In genomic region chr8:105727397-105728124, GRCm38 (mm10) we compare ENCODE assay signal across 8 mouse cellular contexts. TPM values are rescaled to one million over a fixed set of nuclear protein-coding genes. Genes with fewer than 3 reads are reported as not detected.
DNase-seq lines count a peak whose midpoint lies in the region; ATAC-seq and TF ChIP-seq lines count a peak whose summit lies in the region.

No protein-coding gene starts in this region.

- peaks cover 21% of the 10 kb centered on the region for H3K36me3 ChIP-seq in E14TG2a.4 (ENCODE audit: insufficient read depth, low read length)
- H3K36me3 ChIP-seq in heart, embryonic 16.5 days (ENCODE audit: control insufficient read depth, insufficient read depth): 0 out of 2 replicates have a peak, but pooled peaks cover 2% of the 10 kb centered on the region
- H3K36me3 ChIP-seq in liver, adult 2 months (ENCODE audit: control insufficient read depth, insufficient read depth, low read length): no peaks in the 10 kb centered on the region; the same call in 1 of the 2 replicates
- H3K36me3 ChIP-seq in stomach, embryonic 15.5 days: peaks cover 6% of the 10 kb centered on the region; the same call in 1 of the 2 replicates
- H3K36me3 ChIP-seq in forebrain, embryonic 12.5 days (replicated peaks): peaks cover 34% of the 10 kb centered on the region
- H3K36me3 ChIP-seq in forebrain, embryonic 13.5 days (ENCODE audit: poor library complexity, severe bottlenecking): peaks cover 48% of the 10 kb centered on the region

- peak overlapping the region; percentile 57 for H3K4me3 ChIP-seq in E14TG2a.4 (replicated peaks; ENCODE audit: low read length)
- no peak overlapping the region for H3K4me3 ChIP-seq in heart, embryonic 16.5 days (ENCODE audit: low read length)
- peak overlapping the region; percentile 6 for H3K4me3 ChIP-seq in liver, adult 2 months (ENCODE audit: insufficient read depth, low read depth, low read length)
- no peak overlapping the region for H3K4me3 ChIP-seq in stomach, embryonic 15.5 days (replicated peaks)
- no peak overlapping the region for H3K4me3 ChIP-seq in forebrain, embryonic 12.5 days (replicated peaks)
- H3K4me3 ChIP-seq in forebrain, embryonic 13.5 days: no peak overlapping the region

- 70% methylated on average over 18 of the region's 18 CpGs for WGBS in heart, embryonic 16.5 days
- WGBS in liver, adult 2 months: 78% methylated on average over 18 of the region's 18 CpGs
- whole genome bisulfite sequencing in stomach, embryonic 15.5 days: 71% methylated on average over 18 of the region's 18 CpGs
- whole genome bisulfite sequencing in forebrain, embryonic 12.5 days: 86% methylated on average over 18 of the region's 18 CpGs
- WGBS in forebrain, embryonic 13.5 days: 91% methylated on average over 18 of the region's 18 CpGs

- H3K79me2 ChIP-seq in liver, adult 2 months (ENCODE audit: control insufficient read depth, insufficient read depth, low read length): no peaks in the 10 kb centered on the region

- DNase-seq in CD4-positive, CD25-positive, alpha-beta regulatory T cell, adult 2 months (ENCODE audit: low read depth, low spot score): peak; percentile 54
- no peak for DNase-seq in liver, adult 2 months (ENCODE audit: extremely low read depth, low read depth, low spot score)
- DNase-seq in ovary, adult 18-20 months (ENCODE audit: low spot score): no peak

- ATAC-seq in heart, embryonic 16.5 days (replicated peaks; ENCODE audit: extremely low read depth, insufficient read depth, low FRiP score): peak; percentile 89
- ATAC-seq in stomach, embryonic 15.5 days (ENCODE audit: insufficient read depth, low FRiP score, low read depth): no peak
- ATAC-seq in forebrain, embryonic 12.5 days (ENCODE audit: low FRiP score): no peak
- ATAC-seq in forebrain, embryonic 13.5 days: no peak

- no peak for TF ChIP-seq CTCF in E14TG2a.4 (conservative IDR thresholded peaks at IDR 0.05; ENCODE audit: low read length)
- no peak for TF ChIP-seq CTCF in liver, adult 2 months (IDR thresholded peaks at IDR 0.05; ENCODE audit: low read depth, low read length)

- TF ChIP-seq POLR2A in liver, adult 2 months (IDR thresholded peaks at IDR 0.05; ENCODE audit: extremely low read depth, insufficient read depth, low read length): no peak

- H3K9ac ChIP-seq in heart, embryonic 16.5 days (ENCODE audit: low read length): no peak overlapping the region
- peak overlapping the region; percentile 18; the same call in 1 of the 2 replicates for H3K9ac ChIP-seq in liver, adult 2 months (ENCODE audit: low read depth, low read length)
- no peak overlapping the region for H3K9ac ChIP-seq in stomach, embryonic 15.5 days
- no peak overlapping the region for H3K9ac ChIP-seq in forebrain, embryonic 12.5 days
- H3K9ac ChIP-seq in forebrain, embryonic 13.5 days: no peak overlapping the region

- H3K27me3 ChIP-seq in E14TG2a.4 (ENCODE audit: insufficient read depth, low read length): no peaks in the 10 kb centered on the region
- no peaks in the 10 kb centered on the region for H3K27me3 ChIP-seq in heart, embryonic 16.5 days (ENCODE audit: control insufficient read depth, insufficient read depth, low read length)
- no peaks in the 10 kb centered on the region for H3K27me3 ChIP-seq in liver, adult 2 months (ENCODE audit: control insufficient read depth, insufficient read depth, low read length)
- H3K27me3 ChIP-seq in stomach, embryonic 15.5 days (replicated peaks): no peaks in the 10 kb centered on the region
- H3K27me3 ChIP-seq in forebrain, embryonic 12.5 days: no peaks in the 10 kb centered on the region
- H3K27me3 ChIP-seq in forebrain, embryonic 13.5 days: no peaks in the 10 kb centered on the region

- H3K4me1 ChIP-seq in E14TG2a.4 (replicated peaks; ENCODE audit: low read depth, low read length): peaks cover 42% of the 10 kb centered on the region
- H3K4me1 ChIP-seq in heart, embryonic 16.5 days (ENCODE audit: control insufficient read depth, insufficient read depth, low read length): no peaks in the 10 kb centered on the region
- no peaks in the 10 kb centered on the region for H3K4me1 ChIP-seq in liver, adult 2 months (ENCODE audit: control insufficient read depth, insufficient read depth, low read length)
- no peaks in the 10 kb centered on the region for H3K4me1 ChIP-seq in stomach, embryonic 15.5 days
- no peaks in the 10 kb centered on the region for H3K4me1 ChIP-seq in forebrain, embryonic 12.5 days
- H3K4me1 ChIP-seq in forebrain, embryonic 13.5 days: no peaks in the 10 kb centered on the region

- H3K9me3 ChIP-seq in E14TG2a.4 (ENCODE audit: low read length): no peaks in the 10 kb centered on the region
- H3K9me3 ChIP-seq in heart, embryonic 16.5 days (replicated peaks; ENCODE audit: control insufficient read depth, low read length): no peaks in the 10 kb centered on the region
- H3K9me3 ChIP-seq in stomach, embryonic 15.5 days: no peaks in the 10 kb centered on the region
- H3K9me3 ChIP-seq in forebrain, embryonic 12.5 days: no peaks in the 10 kb centered on the region
- no peaks in the 10 kb centered on the region for H3K9me3 ChIP-seq in forebrain, embryonic 13.5 days (replicated peaks)

- H3K27ac ChIP-seq in heart, embryonic 16.5 days (ENCODE audit: low read length): peak overlapping the region; percentile 41
- H3K27ac ChIP-seq in liver, adult 2 months (replicated peaks; ENCODE audit: insufficient read depth, low read depth, low read length): peak overlapping the region; percentile 50
- H3K27ac ChIP-seq in stomach, embryonic 15.5 days: peak overlapping the region; percentile 51; the same call in 1 of the 2 replicates
- H3K27ac ChIP-seq in forebrain, embryonic 12.5 days: no peak overlapping the region
- no peak overlapping the region for H3K27ac ChIP-seq in forebrain, embryonic 13.5 days

- H3K4me2 ChIP-seq in heart, embryonic 16.5 days (ENCODE audit: low read depth, low read length): no peak overlapping the region; the same call in 1 of the 2 replicates
- H3K4me2 ChIP-seq in stomach, embryonic 15.5 days: no peak overlapping the region
- H3K4me2 ChIP-seq in forebrain, embryonic 12.5 days: no peak overlapping the region
- no peak overlapping the region for H3K4me2 ChIP-seq in forebrain, embryonic 13.5 days

RNA-seq across cellular contexts. Expression of gene Enkd1, which starts 19.6 kb away (rescaled TPM):
- polyA plus RNA-seq in heart, embryonic 16.5 days (2015; fragmentation: Nextera tagmentation; extraction: Ambion mirVana): 13.1 and 13.6 TPM in 2 replicates
- 0.13 TPM in 1 of 2 replicates, not detected in the other for total RNA-seq in liver, adult 2 months (2014; rRNA removed)
- polyA plus RNA-seq in liver, adult 2 months (2012; rRNA removed): 0.42 and 0.62 TPM in 2 replicates
- polyA plus RNA-seq in stomach, embryonic 15.5 days (2015; fragmentation: Nextera tagmentation; extraction: Ambion mirVana): 18.0 and 18.1 TPM in 2 replicates
- 35.7 and 37.0 TPM in 2 replicates for polyA plus RNA-seq in forebrain, embryonic 12.5 days (2016; fragmentation: Nextera tagmentation; extraction: Ambion mirVana)
- polyA plus RNA-seq in forebrain, embryonic 13.5 days (2015; fragmentation: Nextera tagmentation; extraction: Ambion mirVana): 27.4 and 29.5 TPM in 2 replicates

RNA-seq across cellular contexts. Expression of gene 4933405L10Rik, which starts 20.1 kb away (rescaled TPM):
- 0.16 TPM in 1 of 2 replicates, not detected in the other for polyA plus RNA-seq in heart, embryonic 16.5 days (2015; fragmentation: Nextera tagmentation; extraction: Ambion mirVana)
- not detected in 2 replicates for total RNA-seq in liver, adult 2 months (2014; rRNA removed)
- not detected in 2 replicates for polyA plus RNA-seq in liver, adult 2 months (2012; rRNA removed)
- polyA plus RNA-seq in stomach, embryonic 15.5 days (2015; fragmentation: Nextera tagmentation; extraction: Ambion mirVana): 0.19 TPM in 1 of 2 replicates, not detected in the other
- 0.27 and 0.32 TPM in 2 replicates for polyA plus RNA-seq in forebrain, embryonic 12.5 days (2016; fragmentation: Nextera tagmentation; extraction: Ambion mirVana)
- polyA plus RNA-seq in forebrain, embryonic 13.5 days (2015; fragmentation: Nextera tagmentation; extraction: Ambion mirVana): 0.19 TPM in 1 of 2 replicates, not detected in the other

RNA-seq across cellular contexts. Expression of gene Pard6a, which starts 26.6 kb away (rescaled TPM):
- polyA plus RNA-seq in heart, embryonic 16.5 days (2015; fragmentation: Nextera tagmentation; extraction: Ambion mirVana): 13.6 and 17.5 TPM in 2 replicates
- total RNA-seq in liver, adult 2 months (2014; rRNA removed): 4.1 and 5.4 TPM in 2 replicates
- 8.1 and 8.6 TPM in 2 replicates for polyA plus RNA-seq in liver, adult 2 months (2012; rRNA removed)
- polyA plus RNA-seq in stomach, embryonic 15.5 days (2015; fragmentation: Nextera tagmentation; extraction: Ambion mirVana): 14.9 and 15.0 TPM in 2 replicates
- 28.9 and 32.5 TPM in 2 replicates for polyA plus RNA-seq in forebrain, embryonic 12.5 days (2016; fragmentation: Nextera tagmentation; extraction: Ambion mirVana)
- polyA plus RNA-seq in forebrain, embryonic 13.5 days (2015; fragmentation: Nextera tagmentation; extraction: Ambion mirVana): 42.1 and 43.6 TPM in 2 replicates

RNA-seq across cellular contexts. Expression of gene Acd, which starts 26.7 kb away (rescaled TPM):
- 36.4 and 41.7 TPM in 2 replicates for polyA plus RNA-seq in heart, embryonic 16.5 days (2015; fragmentation: Nextera tagmentation; extraction: Ambion mirVana)
- 1.5 and 3.2 TPM in 2 replicates for total RNA-seq in liver, adult 2 months (2014; rRNA removed)
- 18.3 and 22.8 TPM in 2 replicates for polyA plus RNA-seq in liver, adult 2 months (2012; rRNA removed)
- polyA plus RNA-seq in stomach, embryonic 15.5 days (2015; fragmentation: Nextera tagmentation; extraction: Ambion mirVana): 45.0 and 52.8 TPM in 2 replicates
- polyA plus RNA-seq in forebrain, embryonic 12.5 days (2016; fragmentation: Nextera tagmentation; extraction: Ambion mirVana): 83.0 and 88.7 TPM in 2 replicates
- polyA plus RNA-seq in forebrain, embryonic 13.5 days (2015; fragmentation: Nextera tagmentation; extraction: Ambion mirVana): 98.3 and 99.2 TPM in 2 replicates

RNA-seq across cellular contexts. Expression of gene Gfod2, which starts 30.9 kb away (rescaled TPM):
- polyA plus RNA-seq in heart, embryonic 16.5 days (2015; fragmentation: Nextera tagmentation; extraction: Ambion mirVana): 7.5 and 12.0 TPM in 2 replicates
- 2.6 and 3.4 TPM in 2 replicates for total RNA-seq in liver, adult 2 months (2014; rRNA removed)
- polyA plus RNA-seq in liver, adult 2 months (2012; rRNA removed): 6.3 and 9.2 TPM in 2 replicates
- polyA plus RNA-seq in stomach, embryonic 15.5 days (2015; fragmentation: Nextera tagmentation; extraction: Ambion mirVana): 16.0 and 16.2 TPM in 2 replicates
- polyA plus RNA-seq in forebrain, embryonic 12.5 days (2016; fragmentation: Nextera tagmentation; extraction: Ambion mirVana): 57.1 and 57.4 TPM in 2 replicates
- 64.7 and 65.7 TPM in 2 replicates for polyA plus RNA-seq in forebrain, embryonic 13.5 days (2015; fragmentation: Nextera tagmentation; extraction: Ambion mirVana)

Comparison
In these comparisons a context has a peak if more than half of its experiments do, and no peak if none do; other contexts are left out.
1. H3K4me3 ChIP-seq: peak in E14TG2a.4 (single experiment) and liver, adult 2 months (single experiment); none in heart, embryonic 16.5 days (single experiment), stomach, embryonic 15.5 days (single experiment), forebrain, embryonic 12.5 days (single experiment) and forebrain, embryonic 13.5 days (single experiment).
2. H3K27ac ChIP-seq: peak in heart, embryonic 16.5 days (single experiment), liver, adult 2 months (single experiment) and stomach, embryonic 15.5 days (single experiment); none in forebrain, embryonic 12.5 days (single experiment) and forebrain, embryonic 13.5 days (single experiment).